Comparison of ENCODE assay signal across 30 mouse cellular contexts in the genomic region with DNA sequence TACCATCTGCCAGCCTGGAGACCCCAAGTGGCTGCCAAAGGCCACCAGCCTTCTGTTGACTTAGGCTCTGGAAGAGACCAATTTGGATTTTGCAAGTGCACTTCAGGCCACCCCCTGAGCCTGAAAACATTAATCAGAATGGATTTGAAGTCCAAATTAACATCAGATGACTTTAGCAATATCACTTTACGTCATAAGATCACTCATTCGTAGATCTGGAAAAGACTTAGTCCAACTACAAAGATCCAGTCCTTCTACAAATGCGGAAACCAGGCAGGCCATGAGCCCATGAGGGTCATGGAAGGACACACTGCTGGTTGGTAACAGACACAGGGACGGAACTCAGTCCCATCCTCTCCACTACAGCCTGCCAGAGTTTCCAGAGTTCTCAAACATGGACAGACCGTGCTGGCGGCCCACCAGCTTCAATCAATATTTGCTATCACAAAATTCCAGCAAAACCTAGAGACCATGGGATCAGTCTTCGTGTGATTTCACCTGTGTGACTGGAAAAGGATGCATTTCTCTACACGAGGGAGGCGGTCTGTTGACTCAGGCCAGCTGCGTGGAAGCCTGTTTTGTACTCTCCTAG.
"Had no signal": no experiment of that assay in that cellular context is flagged by ENCODE, and none has a peak within 500 bp of the region (broad histone marks: within the 10 kb centered on the region; RNA-seq: fewer than 3 reads in every experiment).

No protein-coding gene starts in this region.

- H3K4me2 ChIP-seq: limb, embryonic 12.5 days; limb, embryonic 13.5 days; limb, embryonic 15.5 days; liver, embryonic 13.5 days; liver, embryonic 15.5 days; lung, embryonic 14.5 days; lung, embryonic 15.5 days; midbrain, embryonic 11.5 days; midbrain, embryonic 12.5 days; midbrain, embryonic 13.5 days; midbrain, embryonic 15.5 days; neural tube, embryonic 12.5 days had no signal

- H3K9ac ChIP-seq: limb, embryonic 12.5 days; limb, embryonic 13.5 days; limb, embryonic 15.5 days; liver, embryonic 13.5 days; liver, embryonic 14.5 days; liver, embryonic 15.5 days; lung, embryonic 14.5 days; lung, embryonic 15.5 days; midbrain, embryonic 12.5 days; midbrain, embryonic 13.5 days; midbrain, embryonic 15.5 days; neural tube, embryonic 12.5 days had no signal

- H3K4me1 ChIP-seq: limb, embryonic 13.5 days; midbrain, embryonic 10.5 days; midbrain, embryonic 12.5 days; midbrain, embryonic 13.5 days; midbrain, embryonic 15.5 days; neural tube, embryonic 12.5 days had no signal

- H3K4me3 ChIP-seq: left cerebral cortex, adult 2 months; limb, embryonic 10.5 days; limb, embryonic 12.5 days; limb, embryonic 13.5 days; limb, embryonic 15.5 days; liver, embryonic 13.5 days; liver, embryonic 15.5 days; lung, embryonic 15.5 days; megakaryocyte, embryonic 14.5 days; midbrain, embryonic 10.5 days; midbrain, embryonic 12.5 days; midbrain, embryonic 13.5 days; midbrain, embryonic 15.5 days; myocyte; neural tube, embryonic 12.5 days had no signal

- H3K27me3 ChIP-seq: limb, embryonic 12.5 days; limb, embryonic 13.5 days; limb, embryonic 15.5 days; liver, embryonic 13.5 days; liver, embryonic 15.5 days; lung, embryonic 15.5 days; midbrain, embryonic 12.5 days; midbrain, embryonic 13.5 days; midbrain, embryonic 15.5 days; neural tube, embryonic 12.5 days had no signal

- H3K27ac ChIP-seq: left cerebral cortex, adult 2 months; limb, embryonic 10.5 days; limb, embryonic 12.5 days; limb, embryonic 13.5 days; limb, embryonic 15.5 days; liver, embryonic 13.5 days; liver, embryonic 14.5 days; liver, embryonic 15.5 days; lung, embryonic 15.5 days; macrophage; midbrain, embryonic 10.5 days; midbrain, embryonic 12.5 days; midbrain, embryonic 13.5 days; midbrain, embryonic 15.5 days; neural tube, embryonic 12.5 days had no signal

- H3K36me3 ChIP-seq: limb, embryonic 10.5 days; limb, embryonic 12.5 days; limb, embryonic 13.5 days; limb, embryonic 15.5 days; liver, embryonic 13.5 days; liver, embryonic 15.5 days; lung, embryonic 15.5 days; midbrain, embryonic 10.5 days; midbrain, embryonic 12.5 days; midbrain, embryonic 13.5 days; midbrain, embryonic 15.5 days; neural tube, embryonic 12.5 days had no signal

- ATAC-seq: lung, postnatal 0 days; midbrain, embryonic 13.5 days; midbrain, embryonic 15.5 days; midbrain, embryonic 16.5 days had no signal

- DNase-seq: layer of hippocampus, postnatal 36 days; left cerebral cortex, postnatal 4 days; liver, embryonic 13.5 days; lung, adult 18-20 months; lung, adult 2 months; lung, embryonic 14.5 days; lung, postnatal 10 days; lung, postnatal 14 days; lung, postnatal 36 days; lung, postnatal 4 days; midbrain, embryonic 14.5 days had no signal

- H3K9me3 ChIP-seq: limb, embryonic 10.5 days; limb, embryonic 13.5 days; limb, embryonic 15.5 days; liver, embryonic 13.5 days; liver, embryonic 15.5 days; lung, embryonic 15.5 days; midbrain, embryonic 10.5 days; midbrain, embryonic 12.5 days; midbrain, embryonic 13.5 days; midbrain, embryonic 15.5 days; neural tube, embryonic 12.5 days had no signal
